Mouse (Mus musculus) liver, postnatal 0 days (tissue): ENCODE measurements around the gene Il20. TPM values are rescaled to one million over a fixed set of nuclear protein-coding genes. Genes with fewer than 3 reads are reported as not detected.

Experiments
- ATAC-seq: fragments of 200-750 bp; cut with Nextera tagmentation; 2 replicates; pipeline ENCODE4 v1.8.0; 2017; ENCODE audit warnings: mild to moderate bottlenecking, moderate library complexity
- DNase-seq: peaks from one replicate; pipeline ENCODE4 v3.0.0-alpha.2; 2016
- H3K27ac ChIP-seq: fragments of 300-500 bp; sonication (generic); 2 replicates; pipeline ENCODE4 v1.5.1; 2014; ENCODE audit warnings: antibody characterized with exemption, moderate library complexity, mild to moderate bottlenecking, low read depth
- H3K27me3 ChIP-seq: fragments of 300-500 bp; sonication (generic); 2 replicates; pipeline ENCODE4 v1.6.1; 2014; ENCODE audit warnings: low read length, control low read depth, mixed read lengths; ENCODE audit not compliant: insufficient read depth
- H3K36me3 ChIP-seq: fragments of 300-500 bp; sonication (generic); replicated peaks from 2 replicates; pipeline ENCODE4 v1.6.1; 2014; ENCODE audit warnings: mild to moderate bottlenecking, control low read depth, low read length, moderate library complexity, mixed read lengths; ENCODE audit not compliant: insufficient read depth
- H3K4me1 ChIP-seq: fragments of 300-500 bp; sonication (generic); 2 replicates; pipeline ENCODE4 v1.6.1; 2014; ENCODE audit warnings: antibody characterized with exemption, mild to moderate bottlenecking, control low read depth; ENCODE audit not compliant: insufficient read depth
- H3K4me2 ChIP-seq: fragments of 300-500 bp; sonication (generic); 2 replicates; pipeline ENCODE4 v1.6.1; 2014; ENCODE audit warnings: low read depth, mild to moderate bottlenecking, low read length, moderate library complexity, mixed read lengths
- H3K4me3 ChIP-seq: fragments of 300-500 bp; sonication (generic); 2 replicates; pipeline ENCODE4 v1.5.1; 2014; ENCODE audit warnings: low read depth, low read length
- H3K9ac ChIP-seq: fragments of 300-500 bp; sonication (generic); replicated peaks from 2 replicates; pipeline ENCODE4 v1.6.1; 2014; ENCODE audit warnings: mild to moderate bottlenecking, moderate library complexity
- H3K9me3 ChIP-seq: fragments of 300-500 bp; sonication (generic); 2 replicates; pipeline ENCODE4 v1.6.1; 2016; ENCODE audit warnings: mild to moderate bottlenecking, control low read depth, low read length, mixed read lengths
- CTCF ChIP-seq: sonication (generic); IDR thresholded peaks from 2 replicates; pipeline ENCODE4 v1.5.1; 2016; ENCODE audit warnings: antibody characterized with exemption, low read depth
- EP300 ChIP-seq: IDR thresholded peaks from 2 replicates; pipeline ENCODE4 v1.6.1; 2016; ENCODE audit warnings: antibody characterized with exemption, low read depth, mild to moderate bottlenecking
- WGBS: fragments of 180-500 bp; shearing (Covaris S2); extraction: QIAGEN DNeasy Blood & Tissue Kit; methylation state at CpG from one replicate; pipeline ENCODE4 v1.1.7; 2014; ENCODE audit not compliant: insufficient replicate concordance; 5-methylcytosine and 5-hydroxymethylcytosine counted together
- polyA plus RNA-seq: library from polyadenylated mRNA; unstranded; fragments of >200 nt; fragmentation: Nextera tagmentation; extraction: Ambion mirVana; gene quantifications from 2 replicates; pipeline ENCODE4 v1.2.1, GENCODE M21; 2015

Il20 gene
- polyA plus RNA-seq, 1 experiment from 2014 or later: not detected

DNA sequence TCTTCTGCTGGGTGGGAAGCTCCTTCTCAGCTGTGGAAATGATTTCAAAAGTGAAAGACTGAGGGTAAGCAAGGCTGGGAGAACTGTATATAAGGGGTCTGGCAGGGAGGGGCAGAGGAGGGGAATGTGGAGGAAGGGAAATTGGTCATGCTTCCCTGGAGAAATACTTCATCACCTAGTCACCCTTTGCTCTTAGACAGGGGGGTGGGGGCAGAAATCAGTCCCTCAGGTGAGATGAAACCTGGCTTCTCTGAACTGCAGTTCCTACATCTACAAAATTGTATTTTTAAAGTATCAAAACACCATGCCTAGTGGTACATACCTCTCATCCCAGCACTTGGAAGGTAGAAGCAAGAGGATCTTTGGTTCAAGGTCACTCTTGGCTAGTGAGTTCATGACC lies 23.9 kb downstream of the Il20 start, which contains the start of gene Il24:
Gene Il24, minus strand, starts transcription at position 101 of the 400 bp plus-strand sequence.
- DNase-seq (no peak), ATAC-seq (no peak)

DNA sequence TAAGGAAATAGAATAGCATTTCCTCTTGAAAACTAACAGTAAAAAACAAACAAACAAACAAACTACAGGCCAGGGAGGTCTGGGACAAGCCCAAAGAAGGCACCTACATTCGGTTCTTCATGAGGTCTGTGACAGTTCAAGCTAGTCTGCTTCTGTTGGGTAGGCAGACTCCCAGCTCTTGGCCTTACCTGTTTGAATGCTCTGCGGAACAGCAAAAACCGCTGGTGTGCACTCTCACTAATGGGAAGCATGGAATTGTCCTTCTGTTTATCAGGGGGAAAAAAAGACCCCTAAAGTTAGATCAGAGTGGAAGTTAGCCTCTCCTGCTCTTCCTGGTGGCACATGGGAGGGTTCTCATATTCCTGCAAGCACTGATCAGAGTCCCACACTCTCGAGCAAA lies 28.1 kb downstream of the Il20 start:
- TF ChIP-seq EP300 (no peak), CTCF (no peak)
- ATAC-seq (no peak), DNase-seq (no peak)
- H3K27ac ChIP-seq: no peak overlapping the region
- H3K36me3 ChIP-seq: no peaks in the 10 kb centered on the region
- H3K4me1 ChIP-seq: no peaks in the 10 kb centered on the region
- H3K4me2 ChIP-seq: no peak overlapping the region
- H3K9me3 ChIP-seq: no peaks in the 10 kb centered on the region
- no peak overlapping the region for H3K9ac ChIP-seq
- H3K4me3 ChIP-seq: no peak overlapping the region
- WGBS: 77% methylated on average over 4 of the region's 4 CpGs
- peaks cover 21% of the 10 kb centered on the region for H3K27me3 ChIP-seq

More for the DNA sequence above, 23.9 kb downstream of the Il20 start, which contains the start of gene Il24:
- no peaks in the 10 kb centered on the region for H3K9me3 ChIP-seq
- no peak within 1 kb of the TSS for H3K27ac ChIP-seq
- no peaks in the 10 kb centered on the region for H3K4me1 ChIP-seq
- no peak within 1 kb of the TSS for H3K4me2 ChIP-seq
- TF ChIP-seq EP300: no peak
- TF ChIP-seq CTCF: no peak
- H3K27me3 ChIP-seq: no peaks in the 10 kb centered on the region
- no peaks in the 10 kb centered on the region for H3K36me3 ChIP-seq
- H3K9ac ChIP-seq: no peak within 1 kb of the TSS
- no peak within 1 kb of the TSS for H3K4me3 ChIP-seq

DNA sequence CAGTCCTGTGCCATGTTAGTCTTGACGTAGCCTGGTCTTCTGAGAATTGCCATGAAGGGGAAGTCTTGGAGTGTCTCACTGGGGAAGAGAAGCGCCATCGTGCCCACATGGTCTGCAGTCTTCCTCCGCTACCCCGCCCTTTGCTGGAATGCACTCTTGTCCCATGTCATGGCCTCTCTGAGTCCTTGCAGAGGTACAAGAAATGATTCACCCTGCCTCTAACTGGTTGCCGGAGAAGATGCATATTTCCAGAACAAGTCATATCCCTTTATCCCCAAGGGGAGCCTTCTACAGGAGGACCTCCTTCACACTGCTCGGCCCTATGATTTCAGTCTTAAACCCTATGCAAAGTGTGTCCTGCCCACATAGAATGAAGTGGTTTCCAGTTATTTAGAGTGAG lies 31.3 kb downstream of the Il20 start:
- H3K9me3 ChIP-seq: no peaks in the 10 kb centered on the region
- H3K9ac ChIP-seq: no peak overlapping the region
- no peaks in the 10 kb centered on the region for H3K4me1 ChIP-seq
- no peak for TF ChIP-seq CTCF
- TF ChIP-seq EP300: no peak
- ATAC-seq (no peak), DNase-seq (no peak)
- no peaks in the 10 kb centered on the region for H3K36me3 ChIP-seq
- no peak overlapping the region for H3K4me3 ChIP-seq
- WGBS: 83% methylated on average over 7 of the region's 7 CpGs
- H3K4me2 ChIP-seq: no peak overlapping the region
- peaks cover 28% of the 10 kb centered on the region for H3K27me3 ChIP-seq
- H3K27ac ChIP-seq: no peak overlapping the region

DNA sequence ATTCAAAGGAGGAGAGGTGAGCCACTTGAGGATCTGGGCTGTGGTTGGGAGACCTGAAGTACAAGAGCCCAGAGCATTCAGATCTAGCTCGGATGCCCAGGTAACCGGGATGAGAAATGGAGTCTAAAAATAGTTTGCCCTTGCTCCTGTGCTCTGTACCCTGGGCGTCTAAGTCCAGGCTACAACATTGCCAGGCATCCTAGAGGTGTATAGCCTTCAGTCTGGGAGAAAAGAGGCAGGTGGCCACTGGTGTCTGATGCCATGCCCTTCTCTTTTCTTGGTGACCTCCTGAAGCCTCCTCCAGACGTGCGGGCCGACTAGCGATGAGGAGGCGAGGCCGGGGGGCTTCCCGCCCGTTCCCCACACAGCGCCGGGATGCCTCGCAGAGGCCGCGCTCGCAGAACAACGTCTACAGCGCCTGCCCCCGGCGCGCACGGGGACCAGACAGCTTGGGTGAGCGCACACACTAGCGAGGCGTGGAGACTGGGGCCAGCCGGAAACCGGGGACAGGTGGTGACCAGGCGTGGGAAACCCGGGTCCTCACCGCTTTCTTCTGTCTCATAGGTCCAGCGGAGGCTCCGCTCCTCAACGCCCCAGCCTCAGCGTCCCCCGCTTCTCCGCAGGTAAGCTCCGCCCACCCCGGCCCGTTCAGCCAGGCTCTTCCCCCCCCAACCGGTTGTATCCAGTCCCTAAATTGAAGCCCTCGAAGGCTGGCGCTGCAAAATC lies 33.2 kb downstream of the Il20 start:
- ATAC-seq: no peak
- TF ChIP-seq EP300: no peak
- no peak for TF ChIP-seq CTCF
- no peaks in the 10 kb centered on the region for H3K9me3 ChIP-seq
- H3K27ac ChIP-seq: no peak overlapping the region
- peaks cover 28% of the 10 kb centered on the region for H3K27me3 ChIP-seq
- peak overlapping the region; percentile 37 for H3K4me3 ChIP-seq
- no peaks in the 10 kb centered on the region for H3K36me3 ChIP-seq
- H3K9ac ChIP-seq: no peak overlapping the region
- DNase-seq: peak; percentile 33
- no peaks in the 10 kb centered on the region for H3K4me1 ChIP-seq
- WGBS: 2% methylated on average over 43 of the region's 43 CpGs
- H3K4me2 ChIP-seq: peak overlapping the region; percentile 69

DNA sequence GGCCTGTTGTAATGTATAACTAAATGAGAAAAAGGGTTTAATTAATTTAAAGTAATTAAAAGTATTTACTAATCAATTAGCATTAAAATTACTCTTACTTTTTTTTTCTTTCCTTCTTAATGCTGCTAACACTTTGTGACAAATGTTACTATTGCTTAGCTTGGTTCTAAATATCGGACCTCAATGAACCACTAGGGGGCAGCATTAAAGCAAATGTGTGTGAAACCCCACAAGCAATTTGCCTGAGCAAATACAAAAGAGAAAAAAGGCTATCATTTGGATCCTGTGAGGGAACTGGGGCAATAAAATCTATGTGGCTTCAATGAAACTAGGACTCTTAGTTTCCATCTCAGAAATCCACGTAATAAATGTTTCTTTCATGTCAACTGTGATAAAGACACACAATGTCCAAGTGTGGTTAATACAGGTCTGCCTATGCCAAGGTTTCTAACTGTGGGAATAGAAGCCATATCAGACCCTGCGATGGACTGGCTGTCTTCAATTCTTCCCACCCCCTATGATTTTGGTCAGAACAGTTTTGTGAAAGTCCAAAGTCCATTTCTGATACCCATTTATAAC lies 34.2 kb downstream of the Il20 start:
- no peak overlapping the region for H3K4me3 ChIP-seq
- H3K9me3 ChIP-seq: no peaks in the 10 kb centered on the region
- no peak for DNase-seq
- 18% methylated on average over 3 of the region's 3 CpGs for WGBS
- ATAC-seq: no peak
- no peak overlapping the region for H3K27ac ChIP-seq
- no peak overlapping the region for H3K9ac ChIP-seq
- no peaks in the 10 kb centered on the region for H3K4me1 ChIP-seq
- H3K36me3 ChIP-seq: no peaks in the 10 kb centered on the region
- no peak overlapping the region for H3K4me2 ChIP-seq
- TF ChIP-seq CTCF (peak; percentile 79), EP300 (no peak)
- H3K27me3 ChIP-seq: peaks cover 28% of the 10 kb centered on the region

DNA sequence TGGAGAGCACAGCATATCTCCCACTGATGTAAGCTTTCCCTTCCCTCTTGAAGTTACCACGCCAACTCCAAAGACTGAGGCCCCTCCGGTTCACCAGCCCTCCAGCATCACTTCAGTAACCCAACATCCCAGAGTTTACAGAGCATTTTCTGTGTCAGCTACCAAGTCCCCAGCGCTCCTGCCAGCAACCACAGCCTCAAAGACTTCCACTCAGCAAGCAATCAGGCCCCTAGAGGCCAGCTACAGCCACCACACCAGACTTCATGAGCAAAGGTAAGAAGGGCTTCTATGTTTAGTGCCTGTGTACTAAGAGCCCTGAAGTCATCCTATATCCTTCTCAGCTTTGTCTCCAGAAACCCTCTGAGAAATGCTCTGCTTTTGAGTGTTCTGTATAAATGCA lies 35.3 kb downstream of the Il20 start:
- Histone ChIP-seq H3K4me3 (no peak overlapping the region), H3K27ac (no peak overlapping the region), H3K4me1 (no peaks in the 10 kb centered on the region), H3K9me3 (no peaks in the 10 kb centered on the region), H3K36me3 (no peaks in the 10 kb centered on the region), H3K27me3 (peaks cover 28% of the 10 kb centered on the region), H3K4me2 (no peak overlapping the region), H3K9ac (no peak overlapping the region)
- ATAC-seq: no peak
- TF ChIP-seq EP300: no peak
- DNase-seq: no peak
- WGBS: 69% methylated on average over 3 of the region's 3 CpGs
